Mouse (Mus musculus) naive thymus-derived CD4-positive, alpha-beta T cell, adult 2 months (primary cell): ENCODE measurements around the gene Cdc42ep2.
A peak's percentile ranks its signal among the peaks of the same experiment; 100 is the strongest.

Experiments used
- DNase-seq: peaks from one replicate; pipeline ENCODE4 v3.0.0-alpha.2; 2011; ENCODE audit warnings: low read depth

Gene Cdc42ep2

GRCm38 (mm10) chr19:5924713-5925093 lies at the start of gene Cdc42ep2:
Gene Cdc42ep2, minus strand, starts transcription at chr19:5924816.
- DNase-seq: peak; percentile 93

DNA sequence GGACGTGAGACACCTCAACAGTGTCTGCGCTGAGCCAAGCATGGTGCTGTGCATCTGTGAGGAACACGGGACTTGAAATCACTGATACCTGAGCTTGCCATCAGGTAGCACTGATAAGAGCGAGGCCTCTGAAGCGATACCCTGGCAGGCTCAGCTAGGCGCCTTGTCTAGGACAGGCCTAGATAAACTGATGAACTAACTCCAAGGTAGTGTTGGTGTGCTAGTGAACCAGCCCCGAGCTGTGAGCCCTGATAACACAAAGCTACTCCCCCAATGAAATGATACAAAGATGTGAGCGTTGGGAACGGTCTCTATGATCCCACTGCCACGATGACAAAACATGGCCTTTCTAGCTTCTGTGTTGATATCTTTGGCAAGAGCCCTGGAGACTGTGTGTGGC lies 43.0 kb upstream of the Cdc42ep2 start:
- DNase-seq: no peak

DNA sequence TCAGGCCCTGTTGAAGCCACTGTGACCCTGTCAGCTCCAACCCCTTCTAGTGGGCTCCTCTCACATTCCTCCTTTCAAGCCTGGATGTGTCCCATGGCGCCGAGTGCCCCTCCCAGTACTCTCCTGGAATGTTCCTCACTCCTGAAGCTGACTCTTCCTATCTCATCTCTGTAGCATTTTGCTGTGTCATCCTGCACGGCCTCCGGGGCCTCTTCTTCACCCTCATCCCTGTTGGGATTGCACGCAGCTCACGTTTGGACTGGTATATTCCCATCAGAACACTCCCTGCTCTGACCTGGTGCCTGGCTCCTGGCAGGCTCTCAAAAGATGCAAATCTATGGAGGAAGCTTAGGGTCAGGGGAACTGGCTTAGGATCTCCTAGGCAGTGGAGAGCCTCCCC lies 42.2 kb upstream of the Cdc42ep2 start:
- DNase-seq: no peak

DNA sequence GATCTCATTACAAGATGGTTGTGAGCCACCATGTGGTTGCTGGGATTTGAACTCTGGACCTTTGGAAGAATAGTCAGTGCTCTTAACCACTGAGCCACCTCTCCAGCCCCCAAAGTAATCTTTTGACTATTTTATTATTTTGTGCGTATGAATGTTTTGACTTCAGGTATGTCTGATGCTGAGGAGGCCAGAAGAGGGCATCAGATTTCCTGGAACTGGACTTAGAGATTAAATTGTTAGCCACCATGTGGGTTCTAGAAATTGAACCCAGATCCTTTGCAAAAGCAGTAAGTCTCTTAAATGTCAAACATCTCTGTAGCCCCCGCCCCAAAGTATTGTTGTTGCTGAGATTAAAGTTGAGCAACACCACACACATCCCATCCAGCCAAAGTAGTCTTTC lies 41.3 kb upstream of the Cdc42ep2 start:
- DNase-seq: no peak

- peak; percentile 93 for DNase-seq
Observed at GRCm38 (mm10) chr19:5965280-5965679, 40.7 kb upstream of the Cdc42ep2 start.

DNA sequence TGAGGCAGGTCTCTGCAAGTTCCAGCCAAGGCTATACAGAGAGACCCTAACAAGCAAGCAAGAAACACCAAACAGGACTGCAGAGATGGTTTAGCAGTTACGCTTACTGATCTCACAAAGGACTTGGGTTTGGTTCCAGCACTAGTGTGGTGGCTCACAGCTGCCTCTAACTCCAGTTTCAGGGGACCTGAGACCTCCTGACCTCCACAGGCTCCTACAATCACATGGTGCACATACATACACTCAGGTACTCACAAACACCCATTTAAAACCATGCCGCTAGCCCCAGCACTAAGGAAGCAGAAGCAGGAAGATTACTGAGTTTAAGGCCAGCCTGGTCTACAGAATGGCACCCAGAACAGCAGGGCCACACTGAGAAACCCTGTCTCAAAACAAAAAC lies 40.2 kb upstream of the Cdc42ep2 start:
- DNase-seq: no peak

DNA sequence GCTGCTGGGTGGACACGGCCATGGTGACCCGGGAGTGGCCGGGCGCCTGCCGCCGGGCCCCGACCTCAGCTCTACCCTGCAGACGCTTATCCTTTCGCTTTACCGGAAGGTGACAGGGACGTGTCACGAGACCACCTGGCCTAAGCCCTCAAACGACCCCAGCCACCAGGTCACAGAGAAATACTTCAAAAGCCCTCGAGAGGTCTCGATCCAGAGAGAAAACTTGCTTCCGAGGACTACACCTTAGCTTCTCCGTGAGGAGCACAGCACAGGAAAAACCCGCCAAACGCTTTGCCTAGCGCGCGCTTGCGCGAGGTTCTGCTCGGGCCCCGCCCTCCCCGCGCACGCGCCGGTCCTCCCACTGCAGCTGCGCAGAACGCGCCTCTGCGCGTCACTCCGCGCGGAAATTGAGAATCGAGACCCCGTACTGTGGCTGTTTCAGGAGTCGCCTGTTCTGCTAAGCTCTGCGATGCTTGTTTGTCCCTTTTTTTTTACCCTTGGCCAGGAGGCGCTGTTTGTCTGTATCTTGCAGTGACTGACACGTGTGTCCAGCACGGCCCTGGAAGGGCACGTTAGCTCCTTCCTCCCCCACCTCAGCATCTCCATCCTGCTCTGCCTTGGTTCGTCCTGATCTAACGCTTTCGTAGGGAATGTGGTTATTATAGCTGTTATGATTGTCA lies 39.4 kb upstream of the Cdc42ep2 start, which contains the start of gene Pola2:
Pola2 (minus strand) TSS at position 320 of the 680 bp plus-strand sequence.
- DNase-seq: peak; percentile 92

DNA sequence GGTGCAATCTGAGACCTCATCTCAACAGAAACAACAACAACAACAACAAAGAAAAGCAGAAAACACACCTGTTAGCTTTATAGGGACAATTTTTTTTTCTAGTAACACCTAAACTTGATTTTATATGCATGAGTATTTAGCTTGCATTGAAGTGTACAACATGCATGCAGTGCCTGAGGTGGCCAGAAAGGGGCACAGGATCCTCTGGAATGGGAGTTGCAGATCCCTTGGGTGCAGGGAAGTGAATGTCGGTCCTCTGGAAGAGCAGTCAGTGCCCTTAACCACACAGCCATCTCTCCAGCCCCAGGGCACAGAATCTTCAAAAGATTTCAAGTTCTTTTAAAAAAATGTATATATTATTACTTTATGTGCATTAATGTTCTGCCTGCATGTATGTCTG lies 38.0 kb upstream of the Cdc42ep2 start:
- DNase-seq: no peak

DNA sequence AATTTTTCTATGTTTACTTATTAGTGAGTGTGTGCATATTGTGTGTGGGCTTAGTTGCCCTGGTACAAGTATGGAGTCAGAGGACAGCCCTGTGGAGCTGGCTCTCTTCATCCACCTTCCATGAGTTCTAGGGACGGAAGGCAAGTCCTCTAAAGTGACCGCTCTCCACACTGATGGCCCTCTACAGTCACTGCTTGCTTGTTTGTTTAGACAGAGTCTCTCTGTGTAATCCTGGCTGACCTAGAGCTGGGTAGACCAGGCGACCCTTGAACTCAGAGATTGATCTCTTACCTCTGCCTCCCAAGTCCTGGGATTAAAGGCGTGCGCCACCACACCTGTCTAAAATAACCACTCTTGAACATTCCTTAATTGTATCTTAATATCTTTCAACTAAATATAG lies 32.8 kb upstream of the Cdc42ep2 start:
- DNase-seq: no peak

DNA sequence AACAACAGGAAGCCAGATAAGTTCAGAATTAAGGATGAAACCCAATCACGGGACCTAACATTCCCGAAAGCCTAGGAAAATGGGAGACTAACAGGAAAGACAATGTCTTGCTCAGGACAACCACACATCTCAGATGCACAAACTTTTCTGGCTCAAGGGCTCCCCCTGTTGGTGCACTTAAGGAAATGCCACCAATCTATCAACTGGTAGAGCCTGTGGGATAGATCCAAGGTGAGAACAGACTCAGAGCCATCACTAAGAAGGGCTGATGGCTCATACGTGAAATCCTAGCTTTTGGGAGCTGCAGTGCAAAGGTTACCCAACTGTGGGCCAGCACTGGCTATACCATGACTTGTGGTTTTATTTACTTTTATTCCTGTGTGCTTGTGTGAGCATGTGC lies 32.1 kb upstream of the Cdc42ep2 start:
- DNase-seq: peak; percentile 84

DNA sequence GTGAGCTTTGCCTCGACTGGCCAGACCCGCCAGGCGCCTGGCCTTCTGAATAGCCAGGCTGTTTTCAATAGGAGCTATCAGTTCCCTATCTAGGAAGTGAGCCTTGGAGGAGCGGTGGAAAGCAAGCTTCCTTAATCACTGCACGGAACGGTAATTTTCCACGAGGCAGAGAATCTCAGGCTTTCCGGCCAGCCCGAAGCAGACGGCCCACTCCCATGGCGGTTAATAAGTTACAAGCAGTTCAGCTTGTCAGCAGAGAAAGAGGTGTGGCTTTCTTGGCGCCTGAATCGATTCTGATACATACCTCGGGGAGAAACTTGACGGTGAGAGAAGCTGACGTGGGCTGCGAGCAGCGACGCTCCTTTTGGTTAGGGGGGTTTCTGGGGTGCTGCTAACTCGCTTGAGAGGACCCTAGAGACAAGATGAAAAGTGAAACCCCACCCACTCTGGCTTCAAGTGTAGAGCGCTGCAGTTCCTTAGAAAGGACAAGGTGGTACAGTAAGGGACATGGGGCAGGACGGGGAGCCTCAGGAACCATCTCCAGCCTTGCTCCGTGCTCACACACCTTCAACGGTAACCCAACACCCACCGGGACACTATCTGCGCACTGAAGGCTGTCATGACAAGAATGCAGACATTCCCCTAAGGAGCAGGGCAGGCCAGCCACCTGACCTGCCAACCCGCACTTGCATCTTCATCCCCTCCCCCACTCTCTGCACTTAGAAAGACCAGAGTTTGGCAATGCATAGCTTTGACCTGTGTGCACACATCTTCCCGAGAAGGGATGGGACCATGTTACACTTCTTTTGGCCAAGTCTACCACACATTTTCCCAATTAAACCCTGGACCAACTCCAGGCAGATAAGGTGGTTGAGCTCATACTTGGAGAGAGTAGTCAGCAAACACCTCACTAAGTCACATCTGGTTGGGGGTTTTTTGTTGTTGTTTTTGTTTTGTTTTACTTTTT lies 31.4 kb upstream of the Cdc42ep2 start:
- no peak for DNase-seq

DNA sequence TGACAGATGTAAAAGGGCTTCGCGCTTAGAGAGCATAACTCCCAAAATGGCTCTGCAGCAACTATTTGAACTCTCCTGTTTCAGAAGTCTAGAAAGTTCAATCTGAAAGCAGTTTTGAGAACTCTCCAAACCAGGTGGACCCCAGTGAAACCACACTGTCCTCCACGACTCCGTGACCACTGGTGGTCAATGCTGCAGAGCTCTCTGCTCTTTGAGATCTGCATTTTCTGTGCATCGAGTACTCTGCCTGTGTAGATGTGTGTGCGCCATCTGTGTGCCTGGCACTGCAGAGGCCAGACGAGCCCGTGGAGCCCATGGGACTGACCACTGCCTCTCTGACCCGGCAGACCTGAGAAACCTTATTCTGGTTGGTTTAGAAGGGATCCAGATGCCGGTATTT lies 30.3 kb upstream of the Cdc42ep2 start:
- DNase-seq: no peak

DNA sequence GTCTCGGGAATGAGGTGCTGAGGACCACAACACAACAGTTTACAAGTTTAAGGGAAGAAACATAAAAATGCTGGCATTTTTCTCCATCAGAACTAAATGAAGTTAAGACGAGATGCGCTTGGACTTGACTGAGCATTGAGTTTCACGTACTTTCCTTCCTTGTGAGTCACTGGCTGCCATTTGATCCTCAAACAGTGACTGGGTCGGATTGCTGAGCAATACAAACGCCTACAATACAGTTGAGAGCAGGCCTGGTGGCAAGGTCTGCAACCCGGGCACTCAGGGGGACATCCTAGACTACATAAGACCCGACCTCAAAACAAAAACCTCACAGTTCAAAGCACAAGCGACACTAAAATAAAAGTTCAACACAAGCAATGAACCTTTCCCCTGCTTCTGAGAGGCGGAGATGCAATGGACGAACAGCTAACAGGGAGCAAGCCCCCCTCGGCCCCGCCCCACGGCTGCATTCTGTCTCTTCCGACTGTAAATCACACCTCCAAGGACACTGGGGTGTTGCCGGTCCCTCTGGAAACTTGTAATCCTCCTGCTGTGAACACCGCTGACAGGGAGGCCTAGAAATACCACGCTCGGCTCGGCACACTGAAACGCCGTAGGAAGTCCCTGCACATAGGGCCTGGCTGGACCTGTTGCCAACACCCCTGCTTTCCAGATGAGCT lies 29.6 kb upstream of the Cdc42ep2 start:
- DNase-seq: no peak

- no peak for DNase-seq
Observed at GRCm38 (mm10) chr19:5953201-5953770, 28.7 kb upstream of the Cdc42ep2 start.

DNA sequence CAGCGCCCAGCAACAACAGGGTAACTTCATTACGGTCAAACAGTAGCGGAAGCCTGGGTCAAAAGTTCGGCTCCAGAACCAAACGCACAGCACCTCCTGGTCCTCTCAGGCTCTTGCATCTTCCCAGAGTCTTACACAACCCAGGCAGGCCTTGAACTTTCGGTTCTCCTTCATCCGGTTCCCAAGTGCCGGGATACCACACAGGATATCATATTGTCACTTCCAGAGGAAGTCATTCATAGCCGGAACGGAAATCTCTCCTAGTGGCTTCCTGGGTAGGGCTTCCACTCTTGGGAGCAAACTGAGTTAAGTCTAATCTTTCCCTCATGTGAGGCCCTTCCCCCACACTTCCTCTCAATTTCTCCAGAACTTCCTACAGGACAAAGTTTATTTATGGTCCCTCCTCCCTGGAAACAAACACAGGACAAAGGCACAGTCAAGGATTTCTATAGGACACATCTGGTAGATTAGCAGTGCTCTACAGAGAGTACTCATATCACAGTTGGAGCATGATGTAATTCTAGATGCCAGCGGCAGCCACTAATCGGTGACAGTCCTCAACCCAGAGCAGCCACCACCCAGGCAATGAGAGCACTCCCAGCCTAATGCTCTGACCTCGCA lies 27.6 kb upstream of the Cdc42ep2 start:
- DNase-seq: no peak

DNA sequence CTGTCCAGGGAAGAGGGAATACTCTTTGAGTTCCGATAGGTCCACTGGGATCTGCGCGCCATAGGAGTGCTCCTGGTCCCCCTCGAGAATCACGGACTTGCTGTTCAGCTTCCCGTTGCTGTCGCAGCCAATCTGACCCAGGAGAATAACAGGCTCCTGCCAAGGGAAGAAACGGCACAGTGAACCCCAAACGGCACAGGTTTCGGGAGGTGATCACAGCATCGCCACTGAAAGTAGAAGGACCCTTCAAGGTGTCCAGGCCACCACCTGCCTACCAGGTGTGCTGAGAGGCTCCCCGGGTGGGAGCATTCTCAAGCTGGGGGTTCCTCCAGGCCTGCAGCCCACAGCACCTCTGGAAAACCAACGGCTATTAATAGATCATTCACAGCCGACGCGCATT lies 27.0 kb upstream of the Cdc42ep2 start:
- no peak for DNase-seq

GRCm38 (mm10) chr19:5950218-5950617 lies 25.6 kb upstream of the Cdc42ep2 start:
- no peak for DNase-seq

GRCm38 (mm10) chr19:5945891-5946290 lies 21.3 kb upstream of the Cdc42ep2 start:
- DNase-seq: no peak

- no peak for DNase-seq
Observed at GRCm38 (mm10) chr19:5945027-5945426, 20.4 kb upstream of the Cdc42ep2 start.

DNA sequence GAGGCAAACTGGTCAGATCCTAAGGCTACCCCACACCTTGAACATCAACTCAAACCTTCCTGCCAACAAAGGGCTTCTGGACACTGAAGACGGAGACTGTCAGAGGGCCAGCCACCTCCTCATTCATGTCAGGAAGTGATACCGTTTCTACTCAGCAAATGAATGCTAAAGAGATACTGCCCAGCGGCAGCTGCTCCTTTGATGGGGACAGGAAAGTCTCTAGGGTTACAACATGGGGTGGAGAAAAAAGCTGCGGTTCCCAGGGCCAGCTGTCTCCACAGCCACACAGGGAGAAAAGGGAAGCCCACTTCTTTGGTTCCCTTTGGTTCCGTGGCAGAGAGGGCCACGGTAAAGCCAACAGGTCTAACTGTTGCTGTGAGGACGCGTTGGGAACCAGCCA lies 19.5 kb upstream of the Cdc42ep2 start:
- DNase-seq: no peak

DNA sequence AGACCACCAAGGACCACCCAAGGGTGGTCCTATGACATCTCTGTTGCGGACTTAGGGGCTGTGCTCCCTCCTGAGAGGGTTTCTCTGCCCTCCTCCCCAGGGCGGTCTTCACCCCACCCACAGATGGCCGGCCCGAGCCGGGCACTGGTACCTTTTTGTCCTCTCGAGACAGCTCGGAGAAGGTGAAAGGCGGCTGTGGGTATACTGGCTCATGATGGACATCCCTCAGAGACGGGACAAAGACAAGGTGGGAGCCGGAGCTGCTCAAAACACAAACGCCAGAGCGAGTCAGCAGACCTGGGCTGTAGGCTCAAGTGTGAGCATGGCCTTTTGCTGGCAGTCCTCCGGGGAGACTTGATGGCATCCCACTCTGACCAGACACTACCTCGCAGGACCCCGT lies 18.8 kb upstream of the Cdc42ep2 start:
- no peak for DNase-seq

- no peak for DNase-seq
Observed at GRCm38 (mm10) chr19:5942581-5942980, 18.0 kb upstream of the Cdc42ep2 start.
